Mouse (Mus musculus) thymus, adult 2 months (tissue): ENCODE data around the gene Khdc4.

Experiments
- CTCF ChIP-seq: fragments of 200-500 bp; IDR thresholded peaks from 2 replicates; pipeline ENCODE4 v1.5.1; 2012; ENCODE audit warnings: mild to moderate bottlenecking, control low read depth, low read length, moderate library complexity, borderline replicate concordance; ENCODE audit not compliant: control insufficient read depth, poor library complexity, insufficient read depth; ENCODE audit errors: extremely low read depth
- POLR2A ChIP-seq: fragments of 200-500 bp; IDR thresholded peaks from 2 replicates; pipeline ENCODE4 v1.6.1; 2012; ENCODE audit warnings: mild to moderate bottlenecking, low read length, control low read depth, moderate library complexity; ENCODE audit not compliant: control insufficient read depth, poor library complexity, insufficient read depth; ENCODE audit errors: extremely low read depth

DNA sequence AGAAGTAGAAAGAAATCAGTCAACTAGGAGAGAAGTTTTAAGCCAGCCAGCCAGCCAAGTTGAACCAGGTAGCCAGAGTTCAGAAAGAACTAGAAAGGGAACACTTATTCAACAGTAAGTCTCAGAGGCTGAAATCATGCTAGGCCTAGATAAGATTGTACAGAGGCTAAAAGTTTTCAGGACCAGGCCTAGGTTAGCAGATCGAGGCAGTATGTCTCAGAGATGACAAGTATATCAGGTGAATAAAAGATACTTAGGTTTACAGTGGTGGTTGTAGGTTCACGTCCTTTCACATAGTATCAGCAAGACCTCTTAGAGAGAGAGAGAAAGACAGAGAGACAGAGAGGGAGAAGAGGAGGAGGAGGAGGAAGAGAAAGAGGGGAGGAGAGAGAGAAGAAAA is 1.8 kb upstream of the Khdc4 start:
- TF ChIP-seq CTCF = no peak
- no peak for TF ChIP-seq POLR2A
